Mouse (Mus musculus): ENCODE data around the gene Ddx39.

DNA sequence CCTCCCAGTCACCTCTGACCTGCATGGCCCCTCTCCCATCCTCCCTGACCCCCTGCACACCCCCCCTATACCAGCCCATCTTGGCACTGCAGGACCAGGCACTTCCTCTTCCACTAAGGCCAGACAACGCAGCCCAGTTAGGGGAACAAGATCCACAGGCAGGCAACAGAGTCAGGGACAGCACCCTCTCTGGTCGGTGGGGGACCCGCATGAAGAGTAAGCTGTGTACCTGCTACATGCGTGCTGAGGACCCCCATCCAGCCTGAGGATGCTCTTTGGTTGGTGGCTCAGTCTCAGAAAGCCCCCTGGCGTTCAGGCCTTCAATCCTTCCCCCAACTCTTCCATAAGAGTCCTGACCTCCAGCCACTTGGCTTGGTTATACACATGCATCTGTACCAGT lies 8.6 kb upstream of the Ddx39 start:
- TF ChIP-seq CTCF (IDR thresholded peaks at IDR 0.05; ENCODE audit: low read depth): no peak
- TF ChIP-seq EP300 (IDR thresholded peaks at IDR 0.05; ENCODE audit: low read depth): no peak
